Mouse (Mus musculus): ENCODE measurements at regions not wholly inside any gene's neighbourhood (a gene's known extent, or its start where the extent isn't known, plus 50 kb on each side); places are given as distances from the start of the nearest gene placed in this dataset.
A peak's percentile ranks its signal among the peaks of the same experiment; 100 is the strongest.

DNA sequence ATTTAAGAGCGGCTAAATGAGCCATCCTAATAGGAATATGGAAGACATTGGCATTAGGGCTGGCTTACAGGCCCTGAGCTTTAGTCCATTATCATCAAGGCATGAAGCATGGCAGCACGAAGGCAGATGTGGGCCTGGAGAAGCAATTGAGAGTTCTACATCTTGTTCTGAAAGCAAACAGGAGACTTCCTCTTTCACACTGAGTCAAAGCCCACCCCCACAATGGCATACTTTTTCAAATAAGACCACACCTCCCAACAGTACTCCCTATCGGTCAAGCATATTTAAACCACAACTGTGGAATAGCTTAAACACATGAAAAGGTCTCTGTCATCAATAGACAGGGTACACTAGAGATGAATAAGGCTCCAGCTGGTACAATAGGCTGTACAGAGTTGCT is 381.5 kb upstream of the Rag2 start:
- no peaks in the 10 kb centered on the region for H3K79me2 ChIP-seq (replicated peaks; ENCODE audit: control insufficient read depth, extremely low read depth, insufficient read depth, poor library complexity, severe bottlenecking)
- H3K4me2 ChIP-seq (ENCODE audit: insufficient read depth, low read depth, poor library complexity, severe bottlenecking), result no peak overlapping the region
- TF ChIP-seq IRF4 (IDR thresholded peaks at IDR 0.05; ENCODE audit: low read depth, low read length) (peak; percentile 79), EP300 (IDR thresholded peaks at IDR 0.05; ENCODE audit: low read length) (peak; percentile 68), CHD2 (IDR thresholded peaks at IDR 0.05; ENCODE audit: low read length) (0 out of 2 replicates have a peak, but pooled peaks have one; percentile 31), CTCF (conservative IDR thresholded peaks at IDR 0.05 in 1 of 2, IDR thresholded peaks at IDR 0.05 in 1 of 2; ENCODE audit: low read depth in 2 of 2, low read length in 2 of 2) (no peak)
- H3K9me3 ChIP-seq (replicated peaks; ENCODE audit: low read length), result no peaks in the 10 kb centered on the region
- no peak overlapping the region for H3K4me3 ChIP-seq (replicated peaks in 1 of 3; ENCODE audit: low read depth in 2 of 3, low read length in 2 of 3, poor library complexity in 1 of 3)
- no peak overlapping the region for H3K27ac ChIP-seq (ENCODE audit: insufficient read depth, low read depth)
- in situ Hi-C loops (cut with MboI; ENCODE audit: low pct_ligation_motif_present, low pct_unique_long_range_greater_than_20kb, low sequenced_read_pairs), result no loop called here
- peak; percentile 37 for DNase-seq (ENCODE audit: extremely low read depth)
- no peaks in the 10 kb centered on the region for H3K27me3 ChIP-seq (replicated peaks)
- no peaks in the 10 kb centered on the region for H3K36me3 ChIP-seq (replicated peaks in 1 of 2; ENCODE audit: control insufficient read depth in 1 of 2, insufficient read depth in 1 of 2, low read length in 1 of 2)
- H3K4me1 ChIP-seq (ENCODE audit: control insufficient read depth in 1 of 2, insufficient read depth in 2 of 2), result peaks cover 6 to 17% of the 10 kb centered on the region in 2 experiments; a peak in 3 of 4 replicates
- no peak overlapping the region for H3K9ac ChIP-seq (ENCODE audit: insufficient read depth, low read depth)
- dilution Hi-C loops (cut with MboI; ENCODE audit: extremely low pct_ligation_motif_present, extremely low pct_unique_long_range_greater_than_20kb, low sequenced_read_pairs), result no loop called here

GRCm38 (mm10) chr2:101247133-101247532 is 377.4 kb upstream of the Rag2 start:
- no peak for DNase-seq (ENCODE audit: extremely low read depth)
- Histone ChIP-seq H3K4me1 (ENCODE audit: control insufficient read depth in 1 of 2, insufficient read depth in 2 of 2) (peaks cover 6 to 17% of the 10 kb centered on the region in 2 experiments; a peak in 3 of 4 replicates), H3K27me3 (replicated peaks) (no peaks in the 10 kb centered on the region), H3K4me3 (replicated peaks in 1 of 3; ENCODE audit: low read depth in 2 of 3, low read length in 2 of 3, poor library complexity in 1 of 3) (no peak overlapping the region), H3K36me3 (replicated peaks in 1 of 2; ENCODE audit: control insufficient read depth in 1 of 2, insufficient read depth in 1 of 2, low read length in 1 of 2) (no peaks in the 10 kb centered on the region), H3K9ac (ENCODE audit: insufficient read depth, low read depth) (no peak overlapping the region), H3K4me2 (ENCODE audit: insufficient read depth, low read depth, poor library complexity, severe bottlenecking) (no peak overlapping the region), H3K9me3 (replicated peaks; ENCODE audit: low read length) (no peaks in the 10 kb centered on the region), H3K27ac (ENCODE audit: insufficient read depth, low read depth) (no peak overlapping the region), H3K79me2 (replicated peaks; ENCODE audit: control insufficient read depth, extremely low read depth, insufficient read depth, poor library complexity, severe bottlenecking) (no peaks in the 10 kb centered on the region)
- in situ Hi-C loops (cut with MboI; ENCODE audit: low pct_ligation_motif_present, low pct_unique_long_range_greater_than_20kb, low sequenced_read_pairs), result no loop called here
- dilution Hi-C loops (cut with MboI; ENCODE audit: extremely low pct_ligation_motif_present, extremely low pct_unique_long_range_greater_than_20kb, low sequenced_read_pairs), result no loop called here
- TF ChIP-seq RCOR1 (conservative IDR thresholded peaks at IDR 0.05; ENCODE audit: low read depth, low read length), result no peak
- no peak for TF ChIP-seq MXI1 (IDR thresholded peaks at IDR 0.05; ENCODE audit: low read depth, low read length)
- TF ChIP-seq ZKSCAN1 (IDR thresholded peaks at IDR 0.05; ENCODE audit: borderline replicate concordance, low read depth, low read length), result no peak
- no peak for TF ChIP-seq POLR2A (IDR thresholded peaks at IDR 0.05; ENCODE audit: low read depth, low read length)
- no peak for TF ChIP-seq PAX5 (IDR thresholded peaks at IDR 0.05; ENCODE audit: low read length)
- TF ChIP-seq JUN (IDR thresholded peaks at IDR 0.05; ENCODE audit: insufficient read depth, low read depth, low read length), result no peak
- no peak for TF ChIP-seq CHD2 (IDR thresholded peaks at IDR 0.05; ENCODE audit: low read length)
- no peak for TF ChIP-seq NRF1 (IDR thresholded peaks at IDR 0.05; ENCODE audit: low read depth, low read length)
- TF ChIP-seq BHLHE40 (IDR thresholded peaks at IDR 0.05; ENCODE audit: low read depth, low read length), result no peak
- TF ChIP-seq ZC3H11A (IDR thresholded peaks at IDR 0.05; ENCODE audit: low read depth, low read length), result no peak
- no peak for TF ChIP-seq KAT2A (IDR thresholded peaks at IDR 0.05; ENCODE audit: insufficient replicate concordance, low read length)
- TF ChIP-seq USF1 (IDR thresholded peaks at IDR 0.05; ENCODE audit: low read depth, low read length), result no peak
- no peak for TF ChIP-seq ELF1 (IDR thresholded peaks at IDR 0.05; ENCODE audit: low read depth, low read length)

All from CH12.LX (cell line).